Mouse (Mus musculus): ENCODE data around the gene 3100002H09Rik.

GRCm38 (mm10) chr4:124603712-124604111 is 6.9 kb downstream of the 3100002H09Rik start:
- no peak for TF ChIP-seq CTCF (IDR thresholded peaks at IDR 0.05)
- no peak for TF ChIP-seq EP300 (IDR thresholded peaks at IDR 0.05)

All from lung, postnatal 0 days (tissue).